Mouse (Mus musculus): ENCODE data around the gene Zfp811.

GRCm38 (mm10) chr17:32810648-32811047, 917 bp upstream of the Zfp811 start:
- TF ChIP-seq CTCF (IDR thresholded peaks at IDR 0.05): no peak
- TF ChIP-seq POLR2A (IDR thresholded peaks at IDR 0.05; ENCODE audit: insufficient read depth, low read depth, low read length): no peak
- TF ChIP-seq EP300 (IDR thresholded peaks at IDR 0.05; ENCODE audit: insufficient read depth, low read depth, low read length): no peak

Measured in heart, adult 2 months (tissue).